Mouse (Mus musculus): ENCODE measurements around the gene Tmem211.

GRCm38 (mm10) chr5:113181441-113181840, 45.3 kb upstream of the Tmem211 start:
- no peak for TF ChIP-seq NELFE (IDR thresholded peaks at IDR 0.05; ENCODE audit: low read depth, low read length)
- TF ChIP-seq EP300 (IDR thresholded peaks at IDR 0.05; ENCODE audit: low read depth in 1 of 2, low read length in 2 of 2) = no peak
- no peak for TF ChIP-seq CTCF (IDR thresholded peaks at IDR 0.05 in 2 of 3, conservative IDR thresholded peaks at IDR 0.05 in 1 of 3; ENCODE audit: control insufficient read depth in 1 of 3, insufficient read depth in 1 of 3, low read depth in 2 of 3, low read length in 3 of 3, poor library complexity in 1 of 3, severe bottlenecking in 1 of 3)
- no peak for TF ChIP-seq ELF1 (IDR thresholded peaks at IDR 0.05; ENCODE audit: low read depth, low read length)
- TF ChIP-seq HCFC1 (IDR thresholded peaks at IDR 0.05; ENCODE audit: low read depth, low read length) = no peak
- no peak for TF ChIP-seq ZC3H11A (IDR thresholded peaks at IDR 0.05; ENCODE audit: low read depth, low read length)
- no peak for TF ChIP-seq GABPA (IDR thresholded peaks at IDR 0.05; ENCODE audit: low read depth, low read length)
- no peak for TF ChIP-seq MXI1 (IDR thresholded peaks at IDR 0.05; ENCODE audit: low read depth, low read length)

Measured in MEL (cell line).